Mouse (Mus musculus): ENCODE measurements at regions not wholly inside any gene's neighbourhood (a gene's known extent, or its start where the extent isn't known, plus 50 kb on each side); places are given as distances from the start of the nearest gene placed in this dataset.

- no peak for TF ChIP-seq CTCF (IDR thresholded peaks at IDR 0.05; ENCODE audit: control insufficient read depth, insufficient read depth, insufficient read length)
- no peak for TF ChIP-seq MYOG (IDR thresholded peaks at IDR 0.05; ENCODE audit: control insufficient read depth, extremely low read depth, insufficient read length)
Observed at GRCm38 (mm10) chr4:35394821-35395582, 169.0 kb upstream of the C9orf72 start.
